Mouse (Mus musculus) intestine, embryonic 15.5 days (tissue): ENCODE measurements at regions not wholly inside any gene's neighbourhood (a gene's known extent, or its start where the extent isn't known, plus 50 kb on each side); places are given as distances from the start of the nearest gene placed in this dataset.

Experiments
- ATAC-seq: fragments of 200-750 bp; cut with Nextera tagmentation; 2 replicates; pipeline ENCODE4 v1.8.0; 2017; ENCODE audit warnings: moderate TSS enrichment, moderate library complexity
- H3K27ac ChIP-seq: fragments of 300-500 bp; sonication (generic); 2 replicates; pipeline ENCODE4 v1.5.1; 2015; ENCODE audit warnings: mild to moderate bottlenecking, inconsistent platforms
- H3K27me3 ChIP-seq: fragments of 300-500 bp; sonication (generic); replicated peaks from 2 replicates; pipeline ENCODE4 v1.6.1; 2015; ENCODE audit warnings: inconsistent platforms
- H3K36me3 ChIP-seq: fragments of 300-500 bp; sonication (generic); 2 replicates; pipeline ENCODE4 v1.6.1; 2015; ENCODE audit warnings: inconsistent platforms
- H3K4me1 ChIP-seq: fragments of 300-500 bp; sonication (generic); replicated peaks from 2 replicates; pipeline ENCODE4 v1.6.1; 2015; ENCODE audit warnings: inconsistent platforms
- H3K4me2 ChIP-seq: fragments of 300-500 bp; sonication (generic); replicated peaks from 2 replicates; pipeline ENCODE4 v1.6.1; 2015; ENCODE audit warnings: mild to moderate bottlenecking, inconsistent platforms
- H3K4me3 ChIP-seq: fragments of 300-500 bp; sonication (generic); replicated peaks from 2 replicates; pipeline ENCODE4 v1.5.1; 2015; ENCODE audit warnings: inconsistent platforms
- H3K9ac ChIP-seq: fragments of 300-500 bp; sonication (generic); 2 replicates; pipeline ENCODE4 v1.6.1; 2015; ENCODE audit warnings: inconsistent platforms
- H3K9me3 ChIP-seq: fragments of 300-500 bp; sonication (generic); 2 replicates; pipeline ENCODE4 v1.6.1; 2016; ENCODE audit warnings: inconsistent platforms
- WGBS: fragments of 180-500 bp; shearing (Covaris S2); methylation state at CpG from one replicate; pipeline ENCODE4 v1.1.7; 2015; 5-methylcytosine and 5-hydroxymethylcytosine counted together

GRCm38 (mm10) chr3:50922832-50923231, 301.4 kb upstream of the Noct start:
- Histone ChIP-seq H3K4me2 (no peak overlapping the region), H3K27me3 (no peaks in the 10 kb centered on the region), H3K9me3 (no peaks in the 10 kb centered on the region), H3K4me3 (no peak overlapping the region), H3K9ac (no peak overlapping the region), H3K27ac (no peak overlapping the region), H3K36me3 (no peaks in the 10 kb centered on the region), H3K4me1 (no peaks in the 10 kb centered on the region)
- WGBS = 75% methylated on average over 5 of the region's 5 CpGs
- no peak for ATAC-seq

- Histone ChIP-seq H3K36me3 (no peaks in the 10 kb centered on the region), H3K4me3 (no peak overlapping the region), H3K27ac (no peak overlapping the region), H3K4me2 (no peak overlapping the region), H3K9ac (no peak overlapping the region), H3K9me3 (no peaks in the 10 kb centered on the region), H3K4me1 (no peaks in the 10 kb centered on the region), H3K27me3 (no peaks in the 10 kb centered on the region)
- ATAC-seq = no peak
- 90% methylated on average over 7 of the region's 7 CpGs for WGBS
Observed at GRCm38 (mm10) chr3:50923327-50923726, 300.9 kb upstream of the Noct start.

- 88% methylated on average over 4 of the region's 4 CpGs for WGBS
- H3K27me3 ChIP-seq = no peaks in the 10 kb centered on the region
Observed at GRCm38 (mm10) chr3:50927318-50927717, 296.9 kb upstream of the Noct start.

GRCm38 (mm10) chr3:50929013-50929412, 295.2 kb upstream of the Noct start:
- H3K9me3 ChIP-seq = no peaks in the 10 kb centered on the region
- no peak overlapping the region for H3K4me2 ChIP-seq
- 69% methylated on average over 1 of the region's 1 CpGs for WGBS
- H3K9ac ChIP-seq = no peak overlapping the region
- ATAC-seq = no peak
- H3K27ac ChIP-seq = no peak overlapping the region
- no peaks in the 10 kb centered on the region for H3K36me3 ChIP-seq
- no peaks in the 10 kb centered on the region for H3K27me3 ChIP-seq
- no peak overlapping the region for H3K4me3 ChIP-seq
- H3K4me1 ChIP-seq = no peaks in the 10 kb centered on the region

More at GRCm38 (mm10) chr3:50927318-50927717, 296.9 kb upstream of the Noct start:
- Histone ChIP-seq H3K4me1 (no peaks in the 10 kb centered on the region), H3K4me2 (no peak overlapping the region), H3K27ac (no peak overlapping the region), H3K4me3 (no peak overlapping the region), H3K9me3 (no peaks in the 10 kb centered on the region), H3K36me3 (no peaks in the 10 kb centered on the region), H3K9ac (no peak overlapping the region)
- ATAC-seq = no peak

GRCm38 (mm10) chr3:50932397-50933089, 291.7 kb upstream of the Noct start:
- Histone ChIP-seq H3K27ac (no peak overlapping the region), H3K4me3 (no peak overlapping the region), H3K4me1 (no peaks in the 10 kb centered on the region), H3K4me2 (no peak overlapping the region), H3K36me3 (no peaks in the 10 kb centered on the region), H3K27me3 (no peaks in the 10 kb centered on the region), H3K9ac (no peak overlapping the region), H3K9me3 (no peaks in the 10 kb centered on the region)
- no peak for ATAC-seq
- WGBS = 61% methylated on average over 10 of the region's 10 CpGs

- Histone ChIP-seq H3K4me3 (no peak overlapping the region), H3K4me2 (no peak overlapping the region), H3K36me3 (no peaks in the 10 kb centered on the region), H3K27me3 (no peaks in the 10 kb centered on the region), H3K4me1 (no peaks in the 10 kb centered on the region), H3K9me3 (no peaks in the 10 kb centered on the region), H3K27ac (no peak overlapping the region), H3K9ac (no peak overlapping the region)
- no peak for ATAC-seq
- 67% methylated on average over 3 of the region's 3 CpGs for WGBS
Observed at GRCm38 (mm10) chr3:50933090-50933443, 291.2 kb upstream of the Noct start.

- no peaks in the 10 kb centered on the region for H3K27me3 ChIP-seq
- ATAC-seq = no peak
- no peak overlapping the region for H3K4me3 ChIP-seq
- H3K27ac ChIP-seq = no peak overlapping the region
- no peak overlapping the region for H3K9ac ChIP-seq
- 56% methylated on average over 5 of the region's 5 CpGs for WGBS
- 0 out of 2 replicates have a peak, but pooled peaks cover 2% of the 10 kb centered on the region for H3K4me1 ChIP-seq
- no peaks in the 10 kb centered on the region for H3K9me3 ChIP-seq
- H3K36me3 ChIP-seq = no peaks in the 10 kb centered on the region
- H3K4me2 ChIP-seq = no peak overlapping the region
Observed at GRCm38 (mm10) chr3:50939602-50940001, 284.6 kb upstream of the Noct start.

GRCm38 (mm10) chr3:50940656-50941055, 283.6 kb upstream of the Noct start:
- 0 out of 2 replicates have a peak, but pooled peaks cover 2% of the 10 kb centered on the region for H3K4me1 ChIP-seq
- ATAC-seq = no peak
- no peak overlapping the region for H3K4me2 ChIP-seq
- no peaks in the 10 kb centered on the region for H3K27me3 ChIP-seq
- no peak overlapping the region for H3K4me3 ChIP-seq
- WGBS = 63% methylated on average over 3 of the region's 3 CpGs
- H3K9ac ChIP-seq = no peak overlapping the region
- H3K9me3 ChIP-seq = no peaks in the 10 kb centered on the region
- no peaks in the 10 kb centered on the region for H3K36me3 ChIP-seq
- H3K27ac ChIP-seq = no peak overlapping the region

GRCm38 (mm10) chr3:50953456-50953855, 270.8 kb upstream of the Noct start:
- Histone ChIP-seq H3K36me3 (no peaks in the 10 kb centered on the region), H3K4me2 (no peak overlapping the region), H3K4me3 (no peak overlapping the region), H3K27me3 (no peaks in the 10 kb centered on the region), H3K9me3 (no peaks in the 10 kb centered on the region), H3K4me1 (no peaks in the 10 kb centered on the region), H3K9ac (no peak overlapping the region), H3K27ac (no peak overlapping the region)
- 89% methylated on average over 6 of the region's 6 CpGs for WGBS
- ATAC-seq = no peak

- H3K9ac ChIP-seq = no peak overlapping the region
Observed at GRCm38 (mm10) chr3:50970386-50970785, 253.9 kb upstream of the Noct start.

GRCm38 (mm10) chr3:50973081-50973480, 251.2 kb upstream of the Noct start:
- no peak overlapping the region for H3K27ac ChIP-seq
- H3K9me3 ChIP-seq = no peaks in the 10 kb centered on the region
- no peaks in the 10 kb centered on the region for H3K36me3 ChIP-seq

More at GRCm38 (mm10) chr3:50970386-50970785, 253.9 kb upstream of the Noct start:
- no peaks in the 10 kb centered on the region for H3K4me1 ChIP-seq
- H3K9me3 ChIP-seq = no peaks in the 10 kb centered on the region
- no peak overlapping the region for H3K4me2 ChIP-seq
- H3K27ac ChIP-seq = no peak overlapping the region
- WGBS = 85% methylated on average over 2 of the region's 2 CpGs
- no peaks in the 10 kb centered on the region for H3K36me3 ChIP-seq
- no peak overlapping the region for H3K4me3 ChIP-seq
- H3K27me3 ChIP-seq = no peaks in the 10 kb centered on the region
- no peak for ATAC-seq

GRCm38 (mm10) chr3:50976141-50976780, 248.0 kb upstream of the Noct start:
- H3K27ac ChIP-seq = no peak overlapping the region
- 45% methylated on average over 5 of the region's 5 CpGs for WGBS
- ATAC-seq = peak; percentile 81

More at GRCm38 (mm10) chr3:50973081-50973480, 251.2 kb upstream of the Noct start:
- H3K4me1 ChIP-seq = no peaks in the 10 kb centered on the region
- H3K4me3 ChIP-seq = no peak overlapping the region
- WGBS = 72% methylated on average over 6 of the region's 6 CpGs
- H3K4me2 ChIP-seq = no peak overlapping the region
- no peak overlapping the region for H3K9ac ChIP-seq
- H3K27me3 ChIP-seq = no peaks in the 10 kb centered on the region
- no peak for ATAC-seq

GRCm38 (mm10) chr3:50976818-50977217, 247.4 kb upstream of the Noct start:
- no peaks in the 10 kb centered on the region for H3K9me3 ChIP-seq
- H3K27me3 ChIP-seq = no peaks in the 10 kb centered on the region
- no peak; the same call in 1 of the 2 replicates for ATAC-seq
- no peaks in the 10 kb centered on the region for H3K36me3 ChIP-seq
- WGBS = 47% methylated on average over 6 of the region's 6 CpGs
- H3K4me1 ChIP-seq = no peaks in the 10 kb centered on the region
- H3K9ac ChIP-seq = no peak overlapping the region
- H3K4me2 ChIP-seq = no peak overlapping the region
- H3K4me3 ChIP-seq = no peak overlapping the region
- no peak overlapping the region for H3K27ac ChIP-seq

More at GRCm38 (mm10) chr3:50976141-50976780, 248.0 kb upstream of the Noct start:
- Histone ChIP-seq H3K36me3 (no peaks in the 10 kb centered on the region), H3K4me2 (no peak overlapping the region), H3K4me1 (no peaks in the 10 kb centered on the region), H3K9me3 (no peaks in the 10 kb centered on the region), H3K9ac (no peak overlapping the region), H3K27me3 (no peaks in the 10 kb centered on the region), H3K4me3 (no peak overlapping the region)
